ENCODE assay signal across 22 mouse cellular contexts in genomic region chr4:97156841-97157345, GRCm38 (mm10). TPM values are rescaled to one million over a fixed set of nuclear protein-coding genes. Genes with fewer than 3 reads are reported as not detected.
DNase-seq lines count a peak whose midpoint lies in the region; ATAC-seq and TF ChIP-seq lines count a peak whose summit lies in the region.
"Had no signal": no experiment of that assay in that cellular context is flagged by ENCODE, and none has a peak within 500 bp of the region (broad histone marks: within the 10 kb centered on the region; RNA-seq: fewer than 3 reads in every experiment).

No protein-coding gene starts in this region.

- intact Hi-C loops in left cerebral cortex, postnatal 25 days (cut with DNase I) = no loop called here
- intact Hi-C loops in left cerebral cortex, adult 2 months (cut with DNase I) = no loop called here

- H3K4me1 ChIP-seq in midbrain, embryonic 12.5 days = peaks cover 21% of the 10 kb centered on the region
- no peaks in the 10 kb centered on the region for H3K4me1 ChIP-seq in lung, adult 2 months (ENCODE audit: control insufficient read depth, insufficient read depth, low read length)
- H3K4me1 ChIP-seq: kidney, embryonic 15.5 days; liver, embryonic 15.5 days had no signal

- no peak overlapping the region for H3K27ac ChIP-seq in left cerebral cortex, adult 2 months
- H3K27ac ChIP-seq in midbrain, embryonic 12.5 days (replicated peaks) = peak overlapping the region; percentile 42
- H3K27ac ChIP-seq: kidney, embryonic 15.5 days; liver, embryonic 15.5 days had no signal

- H3K27me3 ChIP-seq in midbrain, embryonic 12.5 days = no peaks in the 10 kb centered on the region
- H3K27me3 ChIP-seq: kidney, embryonic 15.5 days; liver, embryonic 15.5 days had no signal

- no peak overlapping the region for H3K9ac ChIP-seq in midbrain, embryonic 12.5 days (replicated peaks)
- H3K9ac ChIP-seq: kidney, embryonic 15.5 days; liver, embryonic 15.5 days had no signal

- TF ChIP-seq CTCF in left cerebral cortex, adult 2 months (IDR thresholded peaks at IDR 0.05) = no peak
- no peak for TF ChIP-seq CTCF in lung, adult 2 months (IDR thresholded peaks at IDR 0.05; ENCODE audit: insufficient read depth, low read length)

- no peaks in the 10 kb centered on the region for H3K36me3 ChIP-seq in midbrain, embryonic 12.5 days
- H3K36me3 ChIP-seq: G1E; kidney, embryonic 15.5 days; liver, embryonic 15.5 days had no signal

- H3K4me3 ChIP-seq in left cerebral cortex, adult 2 months = no peak overlapping the region
- no peak overlapping the region for H3K4me3 ChIP-seq in midbrain, embryonic 12.5 days
- H3K4me3 ChIP-seq in lung, adult 2 months (replicated peaks; ENCODE audit: extremely low read depth, low read depth, low read length) = no peak overlapping the region
- H3K4me3 ChIP-seq: kidney, embryonic 15.5 days; liver, embryonic 15.5 days had no signal

- no peaks in the 10 kb centered on the region for H3K9me3 ChIP-seq in midbrain, embryonic 12.5 days
- H3K9me3 ChIP-seq: kidney, embryonic 15.5 days; liver, embryonic 15.5 days had no signal

- no peak for TF ChIP-seq POLR2A in lung, adult 2 months (IDR thresholded peaks at IDR 0.05; ENCODE audit: borderline replicate concordance, extremely low read depth, low read depth, low read length)

- H3K4me2 ChIP-seq in midbrain, embryonic 12.5 days (replicated peaks) = 0 out of 2 replicates have a peak overlapping the region, but pooled peaks have one; percentile 7
- H3K4me2 ChIP-seq: kidney, embryonic 15.5 days; liver, embryonic 15.5 days had no signal

- 33% methylated on average over 10 of the region's 10 CpGs for WGBS in midbrain, embryonic 12.5 days
- WGBS in lung, adult 2 months = 69% methylated on average over 10 of the region's 10 CpGs

- peak; percentile 3 to 4 for DNase-seq in left cerebral cortex, postnatal 25 days (ENCODE audit: low spot score in 2 of 2)
- no peak for DNase-seq in left cerebral cortex, adult 2 months (ENCODE audit: extremely low spot score in 1 of 2, low spot score in 2 of 2)
- DNase-seq in embryo, embryonic 10.5 days (ENCODE audit: low spot score) = peak; percentile 51
- peak; percentile 13 for DNase-seq in forelimb bud, embryonic 11.5 days (ENCODE audit: low read depth, low spot score)
- no peak for DNase-seq in lung, adult 2 months
- DNase-seq in heart, postnatal 4 days = no peak
- no peak for DNase-seq in cerebellum, postnatal 10 days
- DNase-seq: adrenal gland, postnatal 25 days; cerebellum, adult 11 months; gastrocnemius, postnatal 25 days; lung, postnatal 36 days; right cerebral cortex, postnatal 14 days had no signal

- ATAC-seq in midbrain, embryonic 12.5 days (ENCODE audit: low FRiP score, low read depth) = no peak
- ATAC-seq: inflammation-experienced regulatory T-cells, adult 6 months had no signal

RNA-seq across cellular contexts. Expression of gene Gm10192, which starts 26.1 kb away (rescaled TPM):
- not detected for total RNA-seq in left cerebral cortex, postnatal 25 days (2021)
- not detected for total RNA-seq in left cerebral cortex, adult 2 months (2021)
- polyA plus RNA-seq in midbrain, embryonic 12.5 days (2016; fragmentation: Nextera tagmentation; extraction: Ambion mirVana) = not detected in 2 replicates
- not detected in 2 replicates for polyA plus RNA-seq in lung, adult 2 months (2012; rRNA removed)
- total RNA-seq in heart, postnatal 4 days (2021) = not detected
- total RNA-seq: adrenal gland, postnatal 25 days; G1E; gastrocnemius, postnatal 25 days; layer of hippocampus, adult 18-20 months; left cerebral cortex, postnatal 36 days; neutrophil, adult 5-6 weeks had no signal
- polyA plus RNA-seq: cortical plate, adult 2 months; G1E; heart, embryonic 14.5 days; inflammation-experienced regulatory T-cells, adult 6 months; kidney, embryonic 15.5 days; liver, embryonic 15.5 days had no signal

Comparison
In these comparisons a context has a peak if more than half of its experiments do, and no peak if none do; other contexts are left out.
1. DNase-seq: peak in left cerebral cortex, postnatal 25 days (2 of 2), embryo, embryonic 10.5 days (single experiment) and forelimb bud, embryonic 11.5 days (single experiment); none in left cerebral cortex, adult 2 months (0 of 2), lung, adult 2 months (single experiment), heart, postnatal 4 days (single experiment) and cerebellum, postnatal 10 days (0 of 2).